Mouse (Mus musculus) layer of hippocampus, adult 9-10 months (tissue): ENCODE results near the gene Lyz2.
"Not testable (repeated sequence)": the region's sequence is repeated elsewhere in the genome, so short reads cannot be mapped to it uniquely, and the experiment has no call there.

Experiments used
- DNase-seq: peaks from one replicate; pipeline ENCODE4 v3.0.0; 2022; ENCODE audit warnings: low spot score

The Lyz2 gene

GRCm38 (mm10) chr10:117282049-117282448 is at the start of gene Lyz2:
Gene Lyz2, minus strand, starts transcription at chr10:117282321.
- no peak for DNase-seq

GRCm38 (mm10) chr10:117330521-117330920 is 48.4 kb upstream of the Lyz2 start:
- DNase-seq, result no peak

- no peak for DNase-seq
Observed at GRCm38 (mm10) chr10:117323782-117324181, 41.7 kb upstream of the Lyz2 start.

GRCm38 (mm10) chr10:117322630-117323029 is 40.5 kb upstream of the Lyz2 start:
- DNase-seq, result no peak

- DNase-seq, result no peak
Observed at GRCm38 (mm10) chr10:117320571-117320981, 38.5 kb upstream of the Lyz2 start.

GRCm38 (mm10) chr10:117316391-117316790 is 34.3 kb upstream of the Lyz2 start:
- no peak for DNase-seq

- DNase-seq, result no peak
Observed at GRCm38 (mm10) chr10:117313133-117313532, 31.0 kb upstream of the Lyz2 start.

GRCm38 (mm10) chr10:117312168-117312567 is 30.0 kb upstream of the Lyz2 start:
- no peak for DNase-seq

- DNase-seq, result no peak
Observed at GRCm38 (mm10) chr10:117304371-117304770, 22.2 kb upstream of the Lyz2 start.

- DNase-seq, result no peak
Observed at GRCm38 (mm10) chr10:117301688-117302087, 19.6 kb upstream of the Lyz2 start.

- DNase-seq, result no peak
Observed at GRCm38 (mm10) chr10:117299901-117300520, 17.9 kb upstream of the Lyz2 start.

GRCm38 (mm10) chr10:117299106-117299505 is 17.0 kb upstream of the Lyz2 start:
- no peak for DNase-seq

GRCm38 (mm10) chr10:117298336-117298735 is 16.2 kb upstream of the Lyz2 start:
- DNase-seq, result no peak

- no peak for DNase-seq
Observed at GRCm38 (mm10) chr10:117292671-117293070, 10.6 kb upstream of the Lyz2 start, which contains the start of gene Lyz1. Gene Lyz1, minus strand, starts transcription at chr10:117292868.

- DNase-seq, result not testable (repeated sequence)
Observed at GRCm38 (mm10) chr10:117290936-117291335, 8.8 kb upstream of the Lyz2 start.

GRCm38 (mm10) chr10:117290046-117290870 is 8.1 kb upstream of the Lyz2 start:
- no peak for DNase-seq

- DNase-seq, result not testable (repeated sequence)
Observed at GRCm38 (mm10) chr10:117289034-117289505, 6.9 kb upstream of the Lyz2 start.

- DNase-seq, result no peak
Observed at GRCm38 (mm10) chr10:117288197-117289033, 6.3 kb upstream of the Lyz2 start.

GRCm38 (mm10) chr10:117287226-117287850 is 5.2 kb upstream of the Lyz2 start:
- DNase-seq, result no peak

GRCm38 (mm10) chr10:117286366-117286970 is 4.3 kb upstream of the Lyz2 start:
- no peak for DNase-seq

- DNase-seq, result not testable (repeated sequence)
Observed at GRCm38 (mm10) chr10:117285584-117285983, 3.5 kb upstream of the Lyz2 start.
